Mouse (Mus musculus) layer of hippocampus, postnatal 14 days (tissue): Measurements from ENCODE around the gene Akt3. TPM values are rescaled to one million over a fixed set of nuclear protein-coding genes. Genes with fewer than 3 reads are reported as not detected.
A peak's percentile ranks its signal among the peaks of the same experiment; 100 is the strongest.

Experiments
- DNase-seq, 2 experiments: peaks; one replicate each; pipeline ENCODE4 v3.0.0; 2021 to 2022; ENCODE audit warnings: low spot score in 2 of 2, mixed read lengths in 1 of 2
- total RNA-seq, 2 experiments: library from RNA; stranded (reverse); gene quantifications; 2 replicates each; pipeline ENCODE4 v1.2.3; 2021

The Akt3 gene
- total RNA-seq, 2 experiments from 2014 or later = 287 to 289 TPM

DNA sequence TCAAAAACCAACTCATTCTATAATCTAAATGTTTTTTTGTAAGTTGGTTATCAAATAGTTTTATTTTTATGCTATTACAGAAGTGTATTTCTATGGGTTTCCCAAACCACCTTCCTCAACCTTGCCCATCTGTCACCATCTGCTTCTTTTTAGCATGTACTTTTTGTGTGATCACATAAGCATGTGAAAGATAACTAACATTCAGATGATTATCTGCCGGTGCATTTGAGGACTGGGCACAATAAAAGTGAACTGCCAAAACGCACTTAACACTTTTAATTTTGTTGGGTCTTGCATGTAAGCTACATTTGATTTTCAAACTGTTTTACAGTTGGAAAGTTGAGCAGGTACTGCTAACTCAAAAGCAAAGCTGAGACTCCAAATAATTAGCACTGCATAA, 203.1 kb downstream of the Akt3 start:
- peak in 1 of 2 experiments; percentile 73 for DNase-seq

DNA sequence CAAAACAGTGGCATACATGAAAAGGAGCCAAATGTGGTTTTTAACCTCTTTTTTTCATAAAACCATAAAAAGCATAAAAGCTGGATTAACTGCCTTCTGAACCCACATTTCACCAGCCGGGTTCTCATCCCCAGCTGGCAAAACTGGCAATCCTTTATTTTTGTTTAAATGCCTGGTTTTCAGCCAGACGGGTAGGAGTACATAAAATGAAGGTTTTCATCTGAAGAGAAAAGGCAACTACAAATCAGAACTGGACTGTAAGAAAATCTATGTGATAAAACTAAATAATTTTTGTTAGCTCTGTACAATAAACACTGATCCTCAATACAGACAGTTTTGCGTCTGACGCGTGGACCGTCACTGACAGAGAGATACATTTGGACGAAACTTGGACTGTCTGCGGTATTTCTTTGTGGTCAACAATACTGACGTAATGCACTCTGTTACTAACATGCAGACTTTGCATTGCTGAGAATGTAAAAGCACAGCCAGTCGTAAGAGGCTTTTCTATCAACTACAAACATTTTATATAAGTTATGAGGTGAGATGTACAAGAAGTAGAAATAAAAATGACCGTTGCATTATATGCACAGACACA, 206.5 kb downstream of the Akt3 start:
- peak in 1 of 2 experiments; percentile 76 for DNase-seq

DNA sequence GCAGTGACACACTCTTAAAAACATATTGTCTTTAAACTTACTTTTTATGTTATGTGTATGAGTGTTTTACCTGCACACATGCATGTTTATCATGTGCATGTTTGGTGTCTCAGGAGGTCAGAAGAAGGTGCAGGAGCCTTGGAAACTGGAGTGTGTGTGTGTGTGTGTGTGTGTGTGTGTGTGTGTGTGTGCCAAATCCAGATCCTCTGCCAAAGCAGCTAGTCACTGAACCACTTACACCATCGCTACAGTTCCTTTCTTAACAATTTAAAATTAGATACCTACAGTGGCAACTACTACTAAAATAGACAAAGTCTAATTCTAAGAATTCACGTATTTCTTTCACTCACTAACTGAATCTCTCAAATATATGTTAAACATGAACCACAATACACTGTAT, 209.2 kb downstream of the Akt3 start:
- no peak for DNase-seq

DNA sequence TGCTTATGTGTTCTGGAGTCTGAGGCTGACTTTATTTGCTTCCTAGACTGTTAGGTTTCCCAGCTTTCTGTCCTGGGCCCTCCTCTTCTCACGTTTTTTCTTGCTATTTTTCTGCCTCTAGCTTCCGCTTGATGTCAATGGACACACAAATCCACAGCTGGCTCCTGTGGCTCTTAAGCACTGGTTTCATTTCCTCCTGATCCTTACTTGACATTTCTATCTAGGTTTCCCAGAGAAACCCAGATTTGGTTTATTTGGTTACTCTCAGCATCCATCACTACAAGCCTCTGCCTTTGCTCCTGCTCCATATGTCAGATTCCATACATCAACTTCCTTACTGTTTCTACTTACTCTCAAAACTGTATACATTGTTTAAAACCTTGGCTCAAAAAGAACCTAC, 211.0 kb downstream of the Akt3 start:
- DNase-seq = no peak

DNA sequence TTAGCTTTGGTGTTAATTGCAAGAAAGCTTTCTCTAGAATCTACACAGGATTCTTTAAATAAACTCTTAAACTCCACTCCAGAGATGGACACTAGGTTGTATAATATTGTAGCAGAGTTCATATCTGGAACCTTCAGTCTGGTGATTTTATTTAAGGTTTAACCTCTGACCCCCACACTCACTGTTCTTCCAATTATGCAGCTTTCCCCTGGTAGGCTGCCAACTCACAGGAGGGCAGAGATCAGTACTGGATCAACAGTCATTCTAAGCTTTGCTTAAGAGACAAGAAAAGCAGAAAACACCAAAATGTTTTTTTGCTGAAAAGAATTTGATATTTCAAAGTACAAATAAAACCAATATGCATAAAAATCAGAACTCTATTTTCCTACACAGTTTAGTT, 212.1 kb downstream of the Akt3 start:
- DNase-seq = no peak

DNA sequence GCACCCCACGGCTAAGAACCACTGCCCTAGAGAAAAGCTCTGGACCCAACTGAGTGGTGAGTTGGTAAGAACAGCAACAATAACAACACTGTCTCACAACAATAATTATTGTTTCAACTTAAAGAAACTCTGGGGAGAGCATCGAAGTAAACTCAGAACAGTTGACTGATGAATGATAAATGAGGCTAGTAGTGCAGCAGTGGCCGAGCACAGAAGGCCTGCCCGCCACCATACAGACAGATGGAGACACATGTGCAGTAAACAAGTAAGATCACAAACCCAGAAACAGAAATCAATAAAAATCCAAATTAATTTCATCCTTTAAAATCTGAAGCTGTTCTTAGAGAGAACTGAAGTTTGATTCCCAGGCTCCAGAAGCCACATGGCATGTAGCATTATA, 217.9 kb downstream of the Akt3 start:
- DNase-seq = no peak

DNA sequence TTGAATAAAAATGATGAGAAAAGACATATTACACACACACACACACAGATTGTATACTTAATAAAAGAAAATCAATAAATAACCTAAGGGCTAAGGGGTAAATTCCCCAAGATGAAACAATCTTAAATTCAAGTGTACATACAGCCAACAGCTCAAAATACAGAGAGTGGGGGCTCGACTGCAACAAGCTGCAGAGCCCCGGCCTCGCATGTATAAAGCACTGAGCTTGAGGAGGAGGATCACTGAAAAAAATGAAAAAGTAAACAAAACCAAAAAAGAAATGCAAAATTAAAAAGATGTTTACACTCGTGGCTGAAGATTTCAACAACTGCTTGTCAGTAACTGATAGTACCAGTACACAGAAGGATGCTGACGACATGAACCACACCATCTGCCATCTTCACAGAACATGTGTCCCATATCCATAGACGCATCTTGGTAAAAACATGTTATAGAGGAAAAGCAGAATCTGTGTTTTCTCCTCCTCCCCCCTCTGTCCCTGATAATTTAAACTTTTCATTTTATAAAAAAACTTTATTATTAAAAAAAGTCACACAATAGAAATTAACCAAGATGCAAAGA, 218.8 kb downstream of the Akt3 start:
- peak in 1 of 2 experiments; percentile 66 for DNase-seq

DNA sequence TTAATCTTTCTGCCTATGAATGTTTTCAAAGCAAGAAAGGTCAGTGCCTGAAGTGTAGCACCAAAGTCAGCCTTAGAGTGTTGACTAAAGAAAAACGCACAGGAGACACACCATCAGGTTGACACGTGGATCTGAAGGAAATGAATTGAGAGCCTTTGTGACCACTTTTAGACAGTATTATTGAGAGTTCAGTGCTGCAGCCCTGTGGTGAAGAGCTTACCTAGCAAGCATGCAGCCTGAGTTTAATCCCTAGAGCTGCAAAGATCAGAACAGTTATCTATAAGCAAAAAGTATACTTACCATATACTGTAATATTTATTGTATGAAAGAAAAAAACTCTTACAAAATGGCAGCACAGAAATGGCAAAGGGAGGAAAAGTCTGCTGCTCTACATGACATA, 219.6 kb downstream of the Akt3 start:
- no peak for DNase-seq

DNA sequence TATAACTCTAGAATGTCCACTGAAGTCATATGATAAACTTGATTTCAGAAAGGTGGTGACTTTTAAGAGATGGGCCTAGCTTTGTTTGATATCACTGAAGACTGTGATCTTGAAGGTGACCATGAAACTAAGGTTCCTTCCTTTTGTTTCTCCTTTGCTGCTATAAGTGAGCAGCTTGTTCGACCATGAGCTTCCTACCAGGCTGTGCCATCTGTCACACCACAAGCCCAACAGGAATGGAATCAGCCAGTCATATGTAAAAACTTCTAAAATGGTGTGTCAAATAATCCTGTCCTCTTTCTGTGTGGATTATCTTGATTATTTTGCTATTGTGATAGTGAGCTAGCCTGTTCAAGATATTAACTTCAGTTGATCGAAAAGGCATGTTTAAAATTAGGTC, 222.5 kb downstream of the Akt3 start:
- DNase-seq = no peak

DNA sequence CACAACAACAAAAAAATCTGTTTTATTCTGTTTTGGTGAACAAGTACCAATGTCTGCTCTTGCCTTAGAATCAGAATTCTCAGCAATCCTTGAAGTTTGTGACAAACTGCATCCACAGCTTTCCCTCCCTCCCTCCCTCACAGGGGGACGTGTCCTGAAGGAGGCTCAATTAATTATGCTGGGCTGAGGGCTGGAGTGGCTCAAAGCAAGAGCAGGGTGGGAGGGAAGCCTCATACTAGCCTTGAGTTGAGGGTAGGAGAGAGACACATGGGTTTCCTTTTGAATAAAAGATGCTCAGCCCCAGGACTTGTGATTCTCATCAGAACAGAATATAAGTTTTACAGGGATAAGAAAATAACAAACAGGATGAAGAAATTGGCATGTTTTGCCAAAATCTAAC, 225.8 kb downstream of the Akt3 start:
- no peak for DNase-seq

DNA sequence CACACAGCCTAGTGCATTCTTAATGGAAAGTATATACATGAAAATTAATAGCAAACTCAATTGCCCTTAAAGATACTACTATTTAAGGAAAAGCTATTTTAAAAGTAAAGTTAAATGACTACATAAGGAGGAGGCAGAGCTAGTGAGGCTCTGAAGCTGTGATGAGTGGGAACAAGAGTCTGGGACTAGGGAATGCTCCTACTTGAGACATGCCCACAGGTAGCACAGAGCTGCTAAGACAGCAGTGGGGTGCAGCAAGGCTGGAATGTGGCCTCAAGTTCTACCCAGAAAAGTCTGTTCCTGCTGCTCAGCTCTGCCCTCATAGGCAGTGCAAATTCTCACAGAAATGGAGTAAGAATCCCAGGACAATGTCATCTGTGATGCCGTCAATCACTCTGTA, 226.8 kb downstream of the Akt3 start:
- DNase-seq = no peak

DNA sequence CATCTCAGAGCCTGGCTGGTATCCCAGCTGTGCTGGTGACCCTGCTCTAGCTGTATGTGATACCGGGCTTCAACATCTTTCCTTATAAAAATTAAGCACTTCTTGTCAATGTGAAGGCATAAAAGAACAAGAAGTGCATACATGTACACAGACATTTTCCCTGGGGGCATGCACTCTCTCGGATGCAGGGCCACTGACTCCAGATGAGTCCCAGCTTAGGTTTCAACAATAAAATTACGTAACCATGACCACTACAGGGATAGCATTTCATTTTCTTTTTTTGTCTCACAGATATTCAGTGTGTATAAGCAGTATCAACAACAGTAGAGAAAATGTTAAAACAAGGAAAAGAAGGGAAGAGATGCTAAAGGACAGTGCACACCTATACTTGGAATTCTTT, 227.3 kb downstream of the Akt3 start:
- DNase-seq = no peak

DNA sequence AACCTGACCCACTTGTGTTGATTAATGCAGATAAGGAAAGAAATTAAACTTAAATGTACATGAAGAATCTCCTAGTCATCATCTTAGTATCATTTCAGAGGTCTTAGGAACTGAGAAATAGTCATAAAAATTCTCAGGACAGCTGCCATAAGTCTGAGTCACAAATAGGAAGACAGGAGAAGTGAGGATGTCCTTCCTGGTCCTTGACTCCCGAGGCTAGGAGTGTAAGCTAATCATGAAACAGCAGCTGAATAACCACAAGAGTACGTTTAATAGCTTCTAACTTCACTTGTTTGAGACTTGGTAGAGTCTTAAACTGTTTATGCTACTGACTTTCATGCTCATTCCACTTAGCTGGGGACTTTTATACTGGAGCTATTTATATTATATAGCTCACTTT, 229.0 kb downstream of the Akt3 start:
- DNase-seq = no peak

DNA sequence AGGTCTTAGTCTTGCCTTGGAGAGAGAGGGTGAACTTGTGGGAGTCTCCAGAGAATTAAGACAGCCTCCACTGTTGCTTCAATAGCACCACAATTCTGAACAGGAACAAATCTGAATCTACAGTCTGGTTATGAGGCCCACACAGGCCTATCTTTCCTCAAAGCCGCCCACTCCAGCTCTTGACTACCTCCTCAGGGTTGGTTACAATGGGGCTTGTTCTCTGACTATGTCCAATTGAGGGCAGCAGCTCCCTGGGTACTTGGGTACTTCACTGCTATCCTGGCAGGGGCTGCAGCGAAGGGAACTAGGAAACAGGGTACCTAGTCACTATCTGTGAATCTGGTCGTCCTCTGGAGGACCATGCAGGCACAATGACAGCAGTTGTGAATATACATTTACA, 230.3 kb downstream of the Akt3 start:
- no peak for DNase-seq

DNA sequence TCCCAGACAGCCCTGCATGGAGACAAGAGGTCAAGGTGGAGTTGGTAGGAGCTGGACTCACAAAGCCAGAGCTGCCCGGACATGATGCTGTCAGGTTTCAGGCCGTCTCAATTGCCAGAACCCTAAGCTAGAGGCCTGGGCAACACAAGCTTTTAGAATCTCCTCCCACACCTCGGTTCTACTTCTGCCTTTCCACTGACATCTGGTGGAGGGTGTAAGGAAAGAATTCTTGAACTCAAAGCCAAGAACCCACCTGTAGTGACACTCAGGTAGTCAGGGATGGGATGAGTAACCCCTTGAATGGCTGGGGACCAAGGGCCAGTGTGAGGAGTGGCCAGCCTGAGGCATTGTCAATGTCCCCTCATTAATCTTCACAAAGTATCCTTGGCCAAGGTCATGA, 235.3 kb downstream of the Akt3 start:
- no peak for DNase-seq

DNA sequence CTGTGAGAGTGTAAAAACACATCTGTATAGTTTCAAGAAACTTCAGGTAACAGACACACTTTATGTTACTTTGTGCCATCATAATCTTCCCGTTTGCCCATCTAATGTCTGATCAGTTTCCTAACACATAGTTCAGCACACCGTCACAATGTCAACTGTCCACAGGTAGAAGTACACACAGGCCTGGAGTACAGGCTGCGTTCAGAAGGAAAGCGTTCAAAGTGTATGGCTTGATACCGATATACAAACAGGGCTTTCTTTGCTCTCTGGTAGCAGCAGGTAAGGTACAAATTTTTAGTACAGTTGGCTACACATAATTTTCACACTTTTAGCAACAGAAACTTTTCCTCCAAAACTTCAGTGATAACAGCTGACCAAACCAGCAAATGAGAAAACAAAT, 238.3 kb downstream of the Akt3 start:
- no peak for DNase-seq

DNA sequence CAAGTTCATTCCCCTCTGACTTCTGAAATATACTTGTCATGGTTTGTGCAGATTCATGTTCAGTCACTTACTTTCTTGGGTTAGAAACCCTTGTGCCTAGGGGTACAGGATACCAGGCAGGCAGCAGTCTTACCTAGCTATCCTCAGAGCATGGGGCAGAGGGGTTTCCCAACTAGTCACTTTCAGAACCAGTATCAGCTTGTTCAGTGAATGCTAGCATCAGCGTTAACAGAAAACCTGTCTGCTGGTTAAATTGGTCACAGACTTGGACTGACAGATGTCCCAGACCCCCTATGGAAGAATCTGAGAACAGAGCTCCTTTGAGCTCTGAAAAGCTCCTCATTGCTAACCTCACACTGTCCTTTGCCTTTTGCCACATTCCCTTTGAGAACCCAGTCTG, 239.3 kb downstream of the Akt3 start:
- no peak for DNase-seq

DNA sequence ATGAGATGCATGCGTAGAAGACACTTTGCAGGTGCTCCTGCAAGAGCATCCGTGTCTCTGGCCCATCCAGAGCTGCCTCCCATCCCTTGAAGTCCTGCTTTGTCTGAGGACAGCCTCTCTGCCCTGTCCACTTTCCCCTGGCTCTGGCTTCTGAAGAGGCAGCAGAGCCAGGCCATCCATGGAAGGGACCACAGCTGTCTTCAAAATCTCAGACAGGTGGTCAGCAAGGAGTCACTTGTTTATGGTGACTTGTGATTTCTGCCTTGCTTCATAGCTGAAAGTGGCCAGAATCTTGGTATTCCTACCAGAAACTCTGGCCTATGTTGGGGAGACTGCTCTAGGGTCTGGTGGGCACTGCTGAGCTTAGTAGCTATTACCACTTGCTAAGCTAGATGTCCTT, 241.3 kb downstream of the Akt3 start:
- DNase-seq = no peak

DNA sequence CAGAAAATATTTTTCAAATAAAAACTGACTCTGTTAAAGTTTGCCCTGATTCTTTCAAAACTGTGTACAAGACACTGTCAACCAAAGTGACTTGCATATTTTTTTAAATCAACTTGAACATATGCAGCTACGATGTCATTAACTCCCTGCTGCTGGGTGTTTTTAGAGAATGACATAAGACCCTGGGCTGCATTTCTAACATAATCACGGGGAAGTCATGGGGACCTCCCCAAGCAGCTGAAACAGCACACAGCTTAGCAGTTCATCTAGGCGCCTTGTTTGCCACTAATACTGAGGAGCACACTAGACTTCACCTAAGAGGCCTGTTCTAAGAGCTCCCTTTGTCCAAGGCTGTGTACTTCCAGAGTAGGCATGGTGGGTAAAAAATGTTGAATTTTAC, 242.1 kb downstream of the Akt3 start:
- no peak for DNase-seq

DNA sequence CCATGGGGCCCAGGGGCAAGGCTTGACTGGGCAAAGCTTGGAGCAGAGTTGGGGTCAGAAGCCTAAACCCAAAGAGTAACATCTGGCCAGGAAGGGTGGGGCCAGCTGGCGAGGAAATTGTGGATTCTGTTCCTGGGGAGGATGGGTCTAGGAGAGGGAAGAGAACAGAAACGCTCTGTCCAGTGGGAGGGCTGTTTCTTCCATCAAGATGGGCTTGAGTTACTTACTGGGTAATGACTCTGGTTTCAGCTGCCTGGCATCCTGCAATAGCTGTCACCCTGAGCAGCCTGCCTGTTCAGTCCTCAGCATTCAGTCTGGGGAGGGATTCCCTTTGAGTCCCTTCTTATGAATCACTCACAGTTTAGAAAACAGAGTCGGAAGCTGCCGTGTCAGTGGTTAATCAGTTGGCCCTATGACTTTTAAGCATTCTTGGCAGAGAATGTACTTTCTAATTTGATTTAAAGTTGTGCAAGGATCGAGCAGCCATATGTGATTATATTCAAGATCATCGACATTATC, 243.0 kb downstream of the Akt3 start:
- no peak for DNase-seq

DNA sequence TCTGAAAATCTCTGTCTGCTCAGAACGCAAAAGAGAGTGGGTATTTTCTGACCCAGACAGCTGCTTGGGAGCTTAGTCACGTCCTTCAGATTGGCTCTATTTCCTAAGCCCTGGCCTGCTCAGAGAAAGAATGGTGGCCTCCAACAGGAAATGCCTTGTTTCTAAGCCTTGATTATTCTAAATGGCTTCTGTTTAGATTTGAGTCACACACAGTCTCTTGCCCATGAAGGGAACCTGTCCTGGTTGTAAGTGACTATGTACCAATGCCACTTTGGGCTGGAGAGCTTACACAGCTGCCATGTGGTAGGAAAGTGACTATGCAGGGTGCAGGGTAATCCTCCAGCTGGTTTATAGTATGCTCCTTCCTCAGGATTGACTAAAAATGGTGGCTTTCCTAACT, 243.7 kb downstream of the Akt3 start:
- no peak for DNase-seq

DNA sequence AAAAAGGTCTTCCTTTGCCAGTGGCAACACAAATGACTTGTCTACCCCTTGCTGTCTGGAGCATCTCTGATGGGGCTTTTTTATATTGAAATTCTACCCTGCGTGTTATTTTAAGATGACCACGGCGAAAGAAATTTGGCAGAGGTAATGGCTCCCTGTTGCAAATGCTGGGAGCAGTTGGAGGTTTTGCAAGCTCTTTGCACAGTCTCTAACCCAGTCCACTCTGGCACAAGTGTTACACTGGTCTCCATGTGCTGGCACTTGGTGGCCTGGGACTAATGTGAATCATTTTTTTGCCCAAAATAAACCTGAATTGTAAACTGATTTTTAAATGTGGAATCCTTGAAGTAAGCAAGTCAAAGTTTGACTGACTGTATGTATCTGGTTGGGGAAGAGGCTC, 244.2 kb downstream of the Akt3 start:
- no peak for DNase-seq

DNA sequence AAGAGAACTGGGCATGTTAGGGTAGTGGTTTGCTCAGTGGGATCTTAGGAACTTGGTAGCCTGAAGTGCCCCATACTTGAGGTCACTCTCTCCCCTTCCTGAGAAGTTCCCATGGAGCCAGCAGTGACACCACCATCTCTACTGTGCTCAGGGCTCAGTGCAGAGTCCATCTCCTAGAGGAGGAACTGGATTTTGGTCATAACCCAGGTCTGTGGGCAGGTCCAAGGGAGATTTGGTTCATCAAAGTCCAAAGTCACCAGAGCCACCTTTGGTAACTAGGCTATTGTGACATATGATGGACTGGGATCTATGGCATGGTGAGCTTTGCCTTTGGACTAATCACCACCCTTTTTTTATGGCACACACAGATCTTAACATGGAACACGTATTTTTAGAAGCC, 244.7 kb downstream of the Akt3 start:
- no peak for DNase-seq
